Mouse (Mus musculus) lung, postnatal 0 days (tissue): ENCODE measurements at regions not wholly inside any gene's neighbourhood (a gene's known extent, or its start where the extent isn't known, plus 50 kb on each side); places are given as distances from the start of the nearest gene placed in this dataset.

Experiments
- ATAC-seq: fragments of 200-750 bp; cut with Nextera tagmentation; 2 replicates; pipeline ENCODE4 v1.8.0; 2017; ENCODE audit warnings: moderate library complexity
- DNase-seq: peaks from one replicate; pipeline ENCODE4 v3.0.0-alpha.2; 2016; ENCODE audit warnings: low spot score
- H3K27ac ChIP-seq: fragments of 300-500 bp; sonication (generic); 2 replicates; pipeline ENCODE4 v1.5.1; 2014; ENCODE audit warnings: antibody characterized with exemption, mild to moderate bottlenecking, low read length, mixed read lengths
- H3K27me3 ChIP-seq: fragments of 300-500 bp; sonication (generic); replicated peaks from 2 replicates; pipeline ENCODE4 v1.6.1; 2014; ENCODE audit warnings: low read length, mixed read lengths; ENCODE audit not compliant: insufficient read depth
- H3K36me3 ChIP-seq: fragments of 300-500 bp; sonication (generic); 2 replicates; pipeline ENCODE4 v1.6.1; 2014; ENCODE audit warnings: low read length, mixed read lengths; ENCODE audit not compliant: insufficient read depth
- H3K4me1 ChIP-seq: fragments of 300-500 bp; sonication (generic); 2 replicates; pipeline ENCODE4 v1.6.1; 2014; ENCODE audit warnings: antibody characterized with exemption, low read depth, low read length, mixed read lengths; ENCODE audit not compliant: insufficient read depth
- H3K4me2 ChIP-seq: fragments of 300-500 bp; sonication (generic); replicated peaks from 2 replicates; pipeline ENCODE4 v1.6.1; 2014; ENCODE audit warnings: low read depth, mild to moderate bottlenecking, low read length, moderate library complexity, mixed read lengths
- H3K4me3 ChIP-seq: fragments of 300-500 bp; sonication (generic); 2 replicates; pipeline ENCODE4 v1.5.1; 2014; ENCODE audit warnings: low read depth, low read length
- H3K9ac ChIP-seq: fragments of 300-500 bp; sonication (generic); replicated peaks from 2 replicates; pipeline ENCODE4 v1.6.1; 2014; ENCODE audit warnings: low read depth, mild to moderate bottlenecking
- H3K9me3 ChIP-seq: fragments of 300-500 bp; sonication (generic); 2 replicates; pipeline ENCODE4 v1.6.1; 2016; ENCODE audit warnings: low read length, mixed read lengths
- CTCF ChIP-seq: IDR thresholded peaks from 2 replicates; pipeline ENCODE4 v1.5.1; 2016; ENCODE audit warnings: antibody characterized with exemption, mild to moderate bottlenecking
- EP300 ChIP-seq: IDR thresholded peaks from 2 replicates; pipeline ENCODE4 v1.6.1; 2016; ENCODE audit warnings: antibody characterized with exemption, mild to moderate bottlenecking, control low read depth
- WGBS: fragments of 180-500 bp; shearing (Covaris S2); extraction: QIAGEN DNeasy Blood & Tissue Kit; methylation state at CpG from one replicate; pipeline ENCODE4 v1.1.7; 2014; 5-methylcytosine and 5-hydroxymethylcytosine counted together

DNA sequence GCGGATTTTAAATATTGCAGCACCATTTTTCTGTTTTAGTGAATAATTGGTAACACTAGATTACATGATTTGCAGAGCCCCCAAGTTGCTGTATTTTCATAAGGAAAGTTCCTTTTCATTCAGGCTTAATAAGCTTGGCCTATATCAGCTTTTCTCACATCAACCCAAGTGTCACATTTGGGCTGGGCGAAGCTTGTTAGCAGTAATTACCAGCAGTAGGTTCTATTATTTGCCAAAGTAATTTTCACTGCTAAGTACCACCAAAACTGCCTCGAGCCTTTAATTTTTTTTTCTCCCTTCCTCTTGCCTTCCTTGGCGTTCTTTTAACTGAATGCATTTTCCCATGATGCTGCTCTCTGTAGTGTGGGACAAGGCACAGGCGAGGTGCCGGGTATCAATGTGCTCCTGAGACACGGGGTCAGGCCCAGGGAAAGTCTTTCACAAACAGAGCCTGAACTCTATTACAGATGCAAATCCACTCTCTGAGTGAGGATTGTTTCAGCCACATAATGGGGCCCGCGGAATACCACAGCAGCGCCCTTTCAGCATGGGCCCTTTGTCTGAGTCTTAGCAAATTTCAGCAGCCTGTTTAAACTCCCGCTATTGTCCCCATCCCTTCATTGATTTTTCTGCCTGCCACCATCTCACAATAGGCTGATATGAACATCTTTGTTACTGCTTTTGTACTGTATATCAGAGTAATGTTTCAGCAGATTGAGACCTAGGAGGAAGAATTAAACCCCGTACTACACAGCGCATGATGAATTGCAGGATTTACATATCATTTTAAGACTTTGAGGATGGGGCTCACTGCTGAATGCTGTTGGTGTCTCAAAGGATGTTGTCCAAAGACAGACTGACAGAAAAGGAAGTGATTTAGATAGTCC, 205.1 kb upstream of the Epha3 start:
- Histone ChIP-seq H3K4me1 (no peaks in the 10 kb centered on the region), H3K9ac (no peak overlapping the region), H3K4me3 (no peak overlapping the region), H3K27me3 (no peaks in the 10 kb centered on the region), H3K36me3 (no peaks in the 10 kb centered on the region), H3K4me2 (no peak overlapping the region), H3K9me3 (no peaks in the 10 kb centered on the region), H3K27ac (no peak overlapping the region)
- ATAC-seq (no peak), DNase-seq (no peak)
- 47% methylated on average over 13 of the region's 13 CpGs for WGBS
- TF ChIP-seq CTCF, result no peak
- no peak for TF ChIP-seq EP300

DNA sequence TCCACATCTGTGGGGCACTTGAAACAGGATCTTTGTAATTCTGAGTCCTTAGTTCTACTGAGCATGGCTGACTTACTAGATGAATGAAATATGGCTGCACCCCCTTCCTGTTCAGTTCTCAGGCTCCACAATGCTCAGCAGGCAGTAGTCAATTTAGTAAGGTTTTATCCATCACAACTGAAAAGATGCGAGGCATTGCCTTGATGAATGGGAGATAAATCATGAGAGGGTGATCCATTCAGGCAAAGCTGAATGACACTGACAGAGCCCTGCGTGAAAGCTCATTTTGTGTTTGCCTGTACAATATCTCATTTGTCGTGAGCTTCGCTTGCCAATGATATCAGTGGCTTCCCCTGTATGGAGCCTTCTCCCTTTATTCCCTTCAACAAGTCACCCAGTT, 198.6 kb upstream of the Epha3 start:
- no peak overlapping the region for H3K9ac ChIP-seq
- H3K4me1 ChIP-seq, result no peaks in the 10 kb centered on the region

DNA sequence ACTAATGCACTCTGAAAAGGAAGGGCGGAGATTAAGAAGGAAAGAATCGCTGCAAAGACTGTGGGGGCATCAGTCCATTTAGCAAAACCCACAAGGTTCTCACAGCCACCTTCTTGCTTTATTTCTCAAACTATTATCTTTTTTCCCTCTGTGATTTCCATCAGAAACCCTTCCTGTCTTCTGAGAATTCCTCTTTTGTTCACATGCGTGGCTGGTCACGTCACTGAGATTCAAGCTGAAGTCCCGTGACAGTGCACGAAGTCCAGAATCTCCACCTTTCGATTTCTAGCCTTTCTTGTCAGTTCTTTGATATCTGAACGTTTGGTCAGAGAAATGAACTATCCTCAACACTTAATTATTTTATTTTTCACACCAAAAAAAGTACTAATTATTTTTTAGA, 194.7 kb upstream of the Epha3 start:
- no peak overlapping the region for H3K27ac ChIP-seq
- H3K36me3 ChIP-seq, result no peaks in the 10 kb centered on the region
- H3K4me1 ChIP-seq, result no peaks in the 10 kb centered on the region
- TF ChIP-seq EP300, result no peak
- no peak for TF ChIP-seq CTCF
- no peak overlapping the region for H3K4me2 ChIP-seq
- H3K9me3 ChIP-seq, result no peaks in the 10 kb centered on the region
- no peak overlapping the region for H3K4me3 ChIP-seq
- DNase-seq, result no peak
- H3K27me3 ChIP-seq, result no peaks in the 10 kb centered on the region
- no peak for ATAC-seq
- 75% methylated on average over 8 of the region's 8 CpGs for WGBS
- no peak overlapping the region for H3K9ac ChIP-seq

More for the DNA sequence above, 198.6 kb upstream of the Epha3 start:
- no peaks in the 10 kb centered on the region for H3K27me3 ChIP-seq
- TF ChIP-seq EP300 (no peak), CTCF (no peak)
- H3K4me2 ChIP-seq, result no peak overlapping the region
- H3K27ac ChIP-seq, result no peak overlapping the region
- ATAC-seq (no peak), DNase-seq (no peak)
- WGBS, result 73% methylated on average over 4 of the region's 4 CpGs
- H3K9me3 ChIP-seq, result no peaks in the 10 kb centered on the region
- no peaks in the 10 kb centered on the region for H3K36me3 ChIP-seq
- H3K4me3 ChIP-seq, result no peak overlapping the region

DNA sequence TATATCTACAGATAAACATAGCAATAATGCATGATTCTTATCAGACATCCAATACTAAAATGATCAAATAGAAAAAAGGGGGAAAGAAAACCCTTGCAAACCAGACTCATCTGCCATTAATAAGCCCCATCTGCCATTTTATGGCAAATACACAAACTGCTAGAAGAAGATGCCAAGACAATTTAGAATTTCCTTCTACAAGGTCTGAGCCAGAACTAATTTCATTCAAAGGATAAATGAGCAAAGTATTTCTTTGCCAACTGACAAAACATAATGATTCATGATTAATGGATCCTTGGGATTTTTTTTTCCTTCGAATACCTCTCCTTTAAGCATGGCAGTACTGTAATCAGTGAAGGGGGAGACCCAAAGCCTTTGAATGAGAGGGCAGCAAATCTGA, 190.4 kb upstream of the Epha3 start:
- Histone ChIP-seq H3K4me2 (no peak overlapping the region), H3K27me3 (no peaks in the 10 kb centered on the region), H3K4me1 (no peaks in the 10 kb centered on the region), H3K27ac (no peak overlapping the region), H3K4me3 (no peak overlapping the region), H3K36me3 (no peaks in the 10 kb centered on the region), H3K9me3 (no peaks in the 10 kb centered on the region), H3K9ac (no peak overlapping the region)
- 60% methylated on average over 1 of the region's 1 CpGs for WGBS
- no peak for DNase-seq
- ATAC-seq, result no peak
- TF ChIP-seq EP300, result no peak
- no peak for TF ChIP-seq CTCF

GRCm38 (mm10) chr16:64048026-64048425, 184.1 kb upstream of the Epha3 start:
- H3K4me3 ChIP-seq, result no peak overlapping the region
- H3K4me2 ChIP-seq, result no peak overlapping the region
- no peaks in the 10 kb centered on the region for H3K27me3 ChIP-seq
- DNase-seq (no peak), ATAC-seq (no peak)
- H3K9ac ChIP-seq, result no peak overlapping the region
- no peak overlapping the region for H3K27ac ChIP-seq
- WGBS, result 74% methylated on average over 1 of the region's 1 CpGs
- H3K36me3 ChIP-seq, result no peaks in the 10 kb centered on the region
- TF ChIP-seq CTCF (no peak), EP300 (no peak)
- no peaks in the 10 kb centered on the region for H3K4me1 ChIP-seq
- H3K9me3 ChIP-seq, result no peaks in the 10 kb centered on the region

GRCm38 (mm10) chr16:64033049-64033448, 169.1 kb upstream of the Epha3 start:
- ATAC-seq (no peak), DNase-seq (no peak)
- no peak overlapping the region for H3K9ac ChIP-seq
- no peak for TF ChIP-seq EP300
- no peak for TF ChIP-seq CTCF
- WGBS, result 58% methylated on average over 10 of the region's 10 CpGs
- no peak overlapping the region for H3K4me2 ChIP-seq
- no peak overlapping the region for H3K4me3 ChIP-seq
- H3K27me3 ChIP-seq, result no peaks in the 10 kb centered on the region
- H3K4me1 ChIP-seq, result no peaks in the 10 kb centered on the region
- H3K36me3 ChIP-seq, result no peaks in the 10 kb centered on the region
- H3K27ac ChIP-seq, result no peak overlapping the region
- no peaks in the 10 kb centered on the region for H3K9me3 ChIP-seq

GRCm38 (mm10) chr16:64023981-64024380, 160.0 kb upstream of the Epha3 start:
- H3K4me2 ChIP-seq, result no peak overlapping the region
- no peaks in the 10 kb centered on the region for H3K27me3 ChIP-seq
- no peak overlapping the region for H3K9ac ChIP-seq
- no peak overlapping the region for H3K27ac ChIP-seq
- DNase-seq (no peak), ATAC-seq (no peak)
- TF ChIP-seq CTCF, result no peak
- H3K9me3 ChIP-seq, result no peaks in the 10 kb centered on the region
- no peaks in the 10 kb centered on the region for H3K36me3 ChIP-seq
- no peaks in the 10 kb centered on the region for H3K4me1 ChIP-seq
- H3K4me3 ChIP-seq, result no peak overlapping the region
